Mouse (Mus musculus) kidney, adult 8-10 months (tissue): ENCODE measurements around the gene Uts2b.
A peak's percentile ranks its signal among the peaks of the same experiment; 100 is the strongest.
"Not testable (repeated sequence)": the region's sequence is repeated elsewhere in the genome, so short reads cannot be mapped to it uniquely, and the experiment has no call there.

Experiments
- DNase-seq, 2 experiments: peaks; one replicate each; pipeline ENCODE4 v3.0.0; 2022

Uts2b gene

DNA sequence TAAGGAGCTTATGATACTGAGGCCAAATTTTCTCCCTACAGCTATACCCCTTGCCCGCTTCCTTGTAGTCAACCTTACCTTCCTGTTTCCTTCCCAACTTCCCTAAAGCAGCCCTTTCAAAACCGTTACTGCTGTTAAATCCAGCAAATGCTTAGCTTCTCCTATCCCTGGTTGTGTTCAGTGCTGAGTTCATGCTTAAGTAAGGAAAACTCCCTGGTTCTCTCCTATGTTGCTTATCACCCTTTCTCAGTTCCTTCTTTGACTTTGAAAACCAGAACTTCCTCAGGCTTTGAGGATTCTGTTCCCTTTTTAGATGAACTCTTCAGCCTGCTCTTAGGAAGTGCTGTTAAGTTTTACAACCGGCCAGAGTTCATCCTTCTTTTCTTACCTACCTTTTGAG is 4.1 kb upstream of the Uts2b start:
- DNase-seq: no peak

DNA sequence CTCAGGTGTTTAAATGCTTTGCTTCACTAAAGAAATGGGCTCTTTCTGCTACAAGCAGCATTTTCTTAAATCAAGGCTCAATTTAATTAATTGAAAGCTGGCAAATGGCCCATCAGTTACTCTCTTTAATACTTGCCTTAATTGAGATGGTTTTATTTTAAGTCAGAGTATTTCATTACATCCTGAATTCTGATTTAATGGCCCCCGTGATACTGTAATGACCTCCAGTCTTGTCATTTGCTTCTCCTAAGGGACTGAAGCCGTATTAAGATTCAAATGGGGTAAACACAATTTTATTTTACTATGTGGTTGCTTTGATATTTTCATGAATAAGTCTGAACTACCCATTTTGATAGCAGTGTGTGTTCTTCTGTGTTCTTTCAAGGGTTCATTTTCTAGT is 661 bp upstream of the Uts2b start:
- no peak for DNase-seq

DNA sequence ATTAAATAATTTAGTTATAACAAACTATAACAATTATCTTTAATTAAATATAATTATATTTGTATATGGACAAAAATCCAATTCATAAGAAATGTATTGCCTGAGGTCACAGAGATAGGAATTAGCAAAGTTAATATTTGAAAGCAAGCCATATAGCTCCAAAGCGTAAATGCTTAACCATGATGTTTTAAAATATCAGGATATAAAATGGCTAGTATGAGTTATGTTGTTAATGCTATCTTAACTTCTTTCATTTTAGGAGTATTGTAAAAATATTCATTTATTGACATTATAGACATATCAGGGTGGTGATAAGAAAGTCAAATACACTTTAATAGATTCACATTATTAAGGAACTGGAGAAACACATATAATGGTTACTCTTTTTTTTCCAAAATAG is 10.0 kb downstream of the Uts2b start:
- no peak for DNase-seq

DNA sequence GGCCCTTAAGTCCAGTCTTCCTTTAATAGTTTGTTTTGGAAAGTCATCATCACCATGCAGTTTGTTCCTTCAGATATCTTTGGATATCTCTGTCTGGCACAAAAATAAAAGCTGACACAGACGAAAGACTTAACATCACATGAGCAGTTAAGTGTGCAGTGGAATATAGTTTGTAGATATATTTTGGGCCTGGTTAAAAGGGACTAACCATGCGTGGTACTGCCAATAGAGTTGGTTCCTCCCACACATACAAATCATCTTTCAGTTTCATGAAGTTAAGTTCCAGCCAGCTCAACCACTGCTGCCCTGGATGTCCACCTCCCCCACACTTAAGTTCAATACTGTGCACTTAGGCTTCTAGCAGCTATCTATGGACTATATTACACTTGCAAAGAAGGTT is 15.6 kb downstream of the Uts2b start:
- DNase-seq: no peak

DNA sequence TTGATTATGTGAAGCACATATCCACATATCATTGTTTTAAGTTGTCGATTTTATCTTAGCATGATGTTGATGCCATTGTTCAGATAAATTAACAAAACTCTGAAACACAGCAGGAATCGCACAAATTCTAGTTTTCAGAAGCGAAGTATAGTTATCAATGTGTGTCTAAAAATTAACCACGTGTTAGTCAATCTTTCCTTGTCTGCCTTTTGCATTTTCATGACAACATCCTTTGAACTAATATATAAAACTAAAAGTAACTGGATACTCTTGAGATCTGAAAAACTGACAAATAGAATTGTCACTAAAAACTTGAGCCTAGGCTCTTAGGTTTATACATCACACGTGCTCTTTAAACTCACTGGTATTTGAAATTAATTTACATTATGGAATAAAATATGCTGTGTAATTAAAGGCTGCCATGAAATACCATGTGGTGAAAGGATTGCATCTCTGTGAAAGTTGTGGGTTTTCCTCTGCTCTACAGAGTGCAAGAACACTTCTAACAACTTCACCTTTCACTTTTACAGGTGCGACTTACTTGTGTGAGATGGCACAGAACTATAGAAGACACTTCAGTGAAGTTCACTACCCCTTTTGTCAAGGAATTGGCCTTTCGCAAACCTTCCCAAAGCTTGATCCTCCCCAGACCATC is 20.0 kb downstream of the Uts2b start:
- no peak for DNase-seq

DNA sequence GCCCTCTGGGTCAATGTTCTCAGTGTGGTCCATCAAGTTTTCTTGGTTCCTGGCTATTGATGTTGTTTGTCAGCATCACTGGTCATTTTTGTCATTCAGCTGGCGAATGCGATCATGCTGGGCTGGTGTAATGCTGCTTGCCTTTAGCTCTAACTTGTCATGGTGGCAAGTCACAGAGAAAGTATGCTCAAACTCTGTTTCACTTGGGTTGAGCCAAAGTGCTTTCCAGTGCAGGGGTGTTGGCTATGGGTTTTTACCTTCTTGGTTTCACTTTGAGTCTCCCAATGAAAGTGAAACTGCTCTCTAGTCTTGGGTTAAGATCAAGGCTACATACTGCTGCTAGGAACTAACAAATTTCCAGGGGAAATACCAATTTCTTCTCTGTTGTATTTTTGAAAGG is 20.8 kb downstream of the Uts2b start:
- no peak for DNase-seq

DNA sequence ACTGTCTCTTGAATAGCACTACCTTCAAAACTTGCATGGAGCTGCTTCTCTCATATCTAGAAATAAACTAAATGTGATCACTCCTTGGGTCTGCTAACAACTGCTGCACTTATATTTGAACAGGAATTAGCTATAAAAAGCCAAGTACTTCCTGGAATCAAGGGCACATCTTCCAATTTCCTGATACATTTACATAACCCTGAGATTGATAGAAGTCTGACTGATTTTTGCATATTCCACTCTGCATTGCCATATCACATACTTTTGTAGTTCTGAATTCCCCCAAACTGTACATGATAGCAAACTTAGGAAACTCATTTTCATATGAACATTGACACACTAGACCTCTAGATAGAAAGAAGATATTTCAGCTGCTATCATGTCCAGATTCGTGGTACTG is 21.7 kb downstream of the Uts2b start:
- DNase-seq: no peak

DNA sequence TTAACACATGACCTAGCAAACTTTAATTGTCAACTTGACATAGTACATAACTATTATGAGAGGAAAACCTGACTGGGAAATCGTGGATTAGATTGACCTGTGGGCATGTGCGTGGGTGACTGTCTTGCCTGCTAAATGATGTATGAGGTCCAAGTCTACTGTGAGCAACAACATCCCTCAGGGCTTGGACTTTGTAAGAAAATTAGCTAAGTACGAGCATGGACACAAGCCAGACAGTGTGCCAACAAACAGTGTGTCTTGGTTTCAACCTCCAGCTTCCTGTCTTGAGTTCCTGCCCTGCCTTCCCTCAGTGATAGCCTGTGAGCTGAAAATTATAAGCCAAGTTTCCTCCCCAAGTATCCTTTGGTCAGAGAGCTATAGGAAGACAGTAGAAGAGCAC is 22.5 kb downstream of the Uts2b start:
- peak; percentile 24 to 60 for DNase-seq

DNA sequence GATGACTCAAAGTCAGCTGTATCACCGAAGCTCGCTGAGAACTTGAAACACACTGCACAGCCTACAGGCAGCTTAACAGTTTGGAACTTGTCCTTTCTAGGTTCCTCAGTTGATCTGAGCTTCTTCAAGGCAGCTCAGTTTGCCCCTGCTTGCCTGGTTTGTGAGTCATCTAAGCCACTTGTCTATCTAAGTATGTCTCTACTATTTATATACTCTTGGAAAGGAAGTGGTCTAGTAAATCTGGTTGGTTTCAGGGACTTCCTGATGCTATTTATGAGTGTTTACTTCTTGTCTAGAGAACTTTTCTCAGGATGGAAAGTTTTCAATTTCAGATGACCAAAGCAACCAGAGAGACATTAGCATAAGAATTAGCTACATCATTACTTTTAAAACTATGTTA is 43.6 kb downstream of the Uts2b start:
- DNase-seq: no peak

DNA sequence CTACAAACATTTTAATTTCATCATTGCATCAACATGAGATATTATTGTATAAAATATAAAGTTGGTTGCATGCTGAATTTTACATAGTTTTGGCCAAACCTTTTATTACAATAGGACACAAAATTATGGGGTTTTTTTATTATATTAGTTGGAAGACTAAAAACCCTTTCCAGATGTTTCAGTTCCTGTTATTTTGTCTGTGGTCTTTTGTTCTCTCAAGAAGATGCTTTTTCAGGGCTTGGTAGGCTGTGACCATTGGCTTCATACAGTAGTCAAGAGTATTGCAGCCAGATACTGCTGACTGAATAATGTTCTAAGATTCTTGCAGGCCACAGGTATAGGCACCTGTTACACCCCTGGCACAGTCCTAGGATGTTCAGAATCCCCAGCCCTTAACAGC is 48.0 kb downstream of the Uts2b start:
- no peak for DNase-seq

DNA sequence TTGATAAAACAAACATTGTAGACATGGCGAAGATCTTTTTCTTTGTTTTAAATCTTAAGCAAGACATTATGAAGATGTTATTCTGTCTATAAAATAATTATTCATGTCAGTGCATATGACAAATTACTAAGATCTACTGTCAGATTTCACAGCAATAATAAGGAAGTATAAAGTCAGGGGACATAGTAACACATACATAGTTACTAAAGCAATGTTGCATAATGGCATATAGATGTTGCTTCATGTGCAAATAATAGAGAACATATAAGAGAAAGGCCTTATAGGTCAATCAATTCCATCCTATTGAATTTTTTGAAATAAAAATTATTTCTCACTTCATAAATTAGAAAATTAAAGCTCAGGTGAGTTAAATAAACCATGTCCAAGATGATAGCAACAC is 50.9 kb downstream of the Uts2b start:
- no peak for DNase-seq

DNA sequence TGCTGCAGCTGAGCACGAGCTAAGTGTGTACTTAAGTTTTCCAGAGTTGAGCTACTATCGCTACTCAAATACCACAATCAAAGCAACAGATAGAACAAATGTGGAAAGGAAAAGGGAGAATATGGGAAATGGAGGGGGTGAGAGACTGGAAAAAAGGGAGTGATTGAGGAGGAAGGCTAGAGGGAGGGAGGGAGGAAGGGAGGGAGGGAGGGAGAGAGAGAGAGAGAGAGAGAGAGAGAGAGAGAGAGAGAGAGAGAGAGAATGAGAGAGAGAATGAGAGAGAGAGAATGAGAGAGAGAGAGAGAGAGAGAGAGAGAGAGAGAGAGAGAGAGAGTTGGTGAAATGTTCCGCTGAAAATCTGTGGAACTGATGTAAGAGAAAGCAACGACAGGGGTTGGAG is 62.9 kb downstream of the Uts2b start, which contains the start of gene Ostn:
Gene Ostn (plus strand): TSS at position 301 of the 400 bp plus-strand sequence.
- not testable (repeated sequence) for DNase-seq
